Mouse (Mus musculus) limb, embryonic 13.5 days (tissue): ENCODE measurements around the gene Ffar4. TPM values are rescaled to one million over a fixed set of nuclear protein-coding genes. Genes with fewer than 3 reads are reported as not detected.

Source experiments
- ATAC-seq: fragments of 200-750 bp; cut with Nextera tagmentation; 2 replicates; pipeline ENCODE4 v1.8.0; 2017; ENCODE audit warnings: low read depth, moderate number of reproducible peaks, moderate TSS enrichment; ENCODE audit not compliant: low FRiP score
- H3K27ac ChIP-seq: fragments of 300-500 bp; sonication (generic); 2 replicates; pipeline ENCODE4 v1.5.1; 2015; ENCODE audit warnings: inconsistent platforms, mild to moderate bottlenecking, moderate library complexity
- H3K27me3 ChIP-seq: fragments of 300-500 bp; sonication (generic); 2 replicates; pipeline ENCODE4 v1.6.1; 2015; ENCODE audit warnings: mild to moderate bottlenecking, inconsistent platforms
- H3K36me3 ChIP-seq: fragments of 300-500 bp; sonication (generic); 2 replicates; pipeline ENCODE4 v1.6.1; 2015; ENCODE audit warnings: inconsistent platforms, mild to moderate bottlenecking, moderate library complexity
- H3K4me1 ChIP-seq: fragments of 300-500 bp; sonication (generic); 2 replicates; pipeline ENCODE4 v1.6.1; 2015; ENCODE audit warnings: inconsistent platforms
- H3K4me2 ChIP-seq: fragments of 300-500 bp; sonication (generic); replicated peaks from 2 replicates; pipeline ENCODE4 v1.6.1; 2015; ENCODE audit warnings: inconsistent platforms, mild to moderate bottlenecking, moderate library complexity
- H3K4me3 ChIP-seq: fragments of 300-500 bp; sonication (generic); 2 replicates; pipeline ENCODE4 v1.5.1; 2015; ENCODE audit warnings: moderate library complexity, mild to moderate bottlenecking, inconsistent platforms
- H3K9ac ChIP-seq: fragments of 300-500 bp; sonication (generic); 2 replicates; pipeline ENCODE4 v1.6.1; 2015; ENCODE audit warnings: mild to moderate bottlenecking, inconsistent platforms
- H3K9me3 ChIP-seq: fragments of 300-500 bp; sonication (generic); 2 replicates; pipeline ENCODE4 v1.6.1; 2016; ENCODE audit warnings: inconsistent platforms
- whole genome bisulfite sequencing: fragments of 180-500 bp; shearing (Covaris S2); methylation state at CpG from one replicate; pipeline ENCODE4 v1.1.7; 2015; 5-methylcytosine and 5-hydroxymethylcytosine counted together
- polyA plus RNA-seq: library from polyadenylated mRNA; unstranded; fragments of >200 nt; fragmentation: Nextera tagmentation; extraction: Ambion mirVana; gene quantifications from 2 replicates; pipeline ENCODE4 v1.2.1, GENCODE M21; 2015

Ffar4 gene
- polyA plus RNA-seq, 1 experiment from 2014 or later = not detected

DNA sequence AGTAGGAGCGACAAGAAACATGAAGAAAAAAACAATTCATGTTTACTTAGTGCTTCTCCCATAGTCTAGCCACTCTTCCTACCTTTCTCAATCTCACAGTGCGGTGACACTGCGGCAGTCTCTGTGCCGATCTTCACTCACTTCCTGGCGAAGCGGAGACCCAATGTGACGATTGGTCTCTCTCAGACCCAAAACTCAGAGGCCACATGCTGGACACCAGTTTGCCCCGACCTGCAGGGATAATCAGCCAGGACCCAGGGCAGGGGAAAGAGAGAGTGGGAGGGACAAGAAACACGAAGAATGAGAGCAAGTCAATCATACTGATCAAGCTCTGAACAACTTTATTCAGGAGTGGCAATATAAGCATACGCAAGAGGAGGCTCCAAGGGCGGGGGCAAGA, 21.8 kb upstream of the Ffar4 start:
- WGBS = 83% methylated on average over 11 of the region's 11 CpGs
- peaks cover 41% of the 10 kb centered on the region for H3K36me3 ChIP-seq

DNA sequence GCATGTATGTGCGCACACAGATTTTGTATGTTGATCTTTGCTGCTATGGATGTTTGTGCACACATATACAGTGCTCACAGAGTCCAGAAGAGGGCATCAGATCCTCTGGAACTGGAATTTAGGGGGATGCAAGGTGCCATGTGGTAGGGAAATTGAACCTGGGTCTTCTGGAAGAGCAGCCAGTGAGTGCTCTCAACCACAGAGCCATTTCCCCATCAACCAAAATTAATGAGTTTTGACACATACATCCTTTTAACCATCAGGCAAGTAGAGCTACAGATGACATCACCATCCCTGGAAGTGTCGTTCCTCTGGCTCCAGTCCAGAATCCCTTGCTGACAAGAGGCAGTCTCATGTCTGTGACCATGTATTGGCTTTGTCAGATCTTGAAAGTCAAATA, 20.6 kb upstream of the Ffar4 start:
- Histone ChIP-seq H3K4me3 (no peak overlapping the region), H3K36me3 (peaks cover 29% of the 10 kb centered on the region), H3K9me3 (no peaks in the 10 kb centered on the region), H3K4me2 (no peak overlapping the region), H3K27ac (no peak overlapping the region), H3K4me1 (no peaks in the 10 kb centered on the region), H3K27me3 (no peaks in the 10 kb centered on the region), H3K9ac (no peak overlapping the region)
- 88% methylated on average over 2 of the region's 2 CpGs for WGBS
- no peak for ATAC-seq

More for the DNA sequence above, 21.8 kb upstream of the Ffar4 start:
- Histone ChIP-seq H3K27me3 (no peaks in the 10 kb centered on the region), H3K4me1 (no peaks in the 10 kb centered on the region), H3K9me3 (no peaks in the 10 kb centered on the region), H3K4me2 (no peak overlapping the region), H3K9ac (no peak overlapping the region), H3K27ac (no peak overlapping the region), H3K4me3 (no peak overlapping the region)
- no peak for ATAC-seq

DNA sequence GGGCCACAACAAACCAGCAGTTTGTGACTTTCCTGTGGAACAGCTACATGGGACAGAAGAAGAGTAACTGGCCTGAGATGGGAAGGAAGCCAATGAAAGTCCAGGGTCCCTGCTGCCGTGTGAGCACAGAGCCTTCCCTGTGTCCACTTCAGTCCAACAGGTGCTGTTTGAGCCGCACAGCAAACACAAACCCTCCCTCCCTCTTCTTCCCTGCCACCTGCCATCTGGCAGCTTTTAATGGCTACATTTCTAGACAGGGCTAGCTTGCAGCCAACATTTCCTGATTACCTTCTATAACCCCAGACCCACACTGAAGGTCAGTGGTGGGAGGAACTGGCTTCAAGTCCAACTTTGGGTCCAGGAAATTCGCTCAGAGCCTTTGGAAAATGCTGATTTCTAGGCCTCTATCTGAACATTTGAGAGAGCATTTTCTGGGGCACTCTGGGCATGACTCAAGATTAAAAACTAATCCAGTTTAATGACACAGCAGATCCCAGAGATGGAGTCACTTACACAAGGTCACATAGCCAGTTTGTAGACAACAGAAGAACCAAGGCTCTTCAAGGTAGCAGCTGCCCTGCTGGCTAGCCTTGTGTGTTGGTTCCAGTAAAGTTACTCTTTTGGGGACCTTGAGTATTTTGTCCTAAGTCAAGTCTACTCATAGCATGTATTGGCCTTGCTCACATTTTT, 18.9 kb upstream of the Ffar4 start:
- H3K4me1 ChIP-seq = no peaks in the 10 kb centered on the region
- no peaks in the 10 kb centered on the region for H3K9me3 ChIP-seq
- no peaks in the 10 kb centered on the region for H3K27me3 ChIP-seq
- H3K36me3 ChIP-seq = peaks cover 13% of the 10 kb centered on the region
- no peak overlapping the region for H3K4me3 ChIP-seq
- H3K4me2 ChIP-seq = no peak overlapping the region
- H3K9ac ChIP-seq = no peak overlapping the region
- no peak for ATAC-seq
- WGBS = 65% methylated on average over 3 of the region's 3 CpGs
- no peak overlapping the region for H3K27ac ChIP-seq

DNA sequence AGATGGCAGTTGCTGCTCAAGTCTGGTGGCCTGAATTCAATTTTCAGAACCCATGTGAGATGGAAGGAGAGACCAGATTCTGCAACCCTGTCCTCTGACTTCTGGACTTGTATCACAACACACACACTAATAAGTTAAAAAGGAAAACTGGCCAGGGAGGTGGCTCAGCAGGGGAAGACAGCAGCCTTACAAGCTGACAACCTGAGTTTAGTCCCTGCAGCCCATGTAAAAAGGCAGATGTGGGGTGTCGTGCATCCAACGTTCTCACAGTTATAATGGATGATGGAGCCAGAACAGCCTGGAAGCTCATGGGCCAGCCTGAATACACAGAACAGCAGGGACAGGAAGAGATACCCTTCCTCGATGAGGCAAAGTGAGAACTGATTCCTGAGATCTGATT, 15.5 kb upstream of the Ffar4 start:
- H3K9me3 ChIP-seq = no peaks in the 10 kb centered on the region

DNA sequence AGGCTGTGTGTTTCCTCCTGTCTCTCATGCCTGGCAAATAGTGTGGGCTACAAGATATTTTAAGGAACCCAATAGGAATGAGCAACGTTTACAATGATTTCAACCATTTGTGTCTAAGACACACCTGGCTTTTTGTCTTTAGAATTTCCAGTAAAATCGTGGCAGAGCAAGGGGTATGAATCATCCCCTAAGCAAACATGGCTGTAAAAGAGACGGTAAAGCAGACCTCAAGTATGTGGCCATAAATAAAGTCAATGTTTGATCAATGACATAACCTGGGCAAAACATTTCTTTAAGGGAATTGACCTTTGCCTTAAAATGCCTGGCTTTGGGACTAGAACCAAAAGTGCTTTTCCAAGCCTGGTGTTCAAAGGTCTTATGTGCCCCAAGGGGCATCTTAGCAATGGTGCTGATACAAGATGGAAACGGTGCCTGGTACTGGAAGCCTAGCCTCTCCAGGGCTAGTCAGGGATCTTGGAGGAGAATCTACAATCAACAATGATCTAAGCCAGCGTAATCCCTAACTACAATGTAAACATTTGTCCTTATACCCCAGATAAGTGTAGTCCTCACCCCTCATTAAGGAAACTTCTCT, 13.8 kb upstream of the Ffar4 start:
- Histone ChIP-seq H3K36me3 (no peaks in the 10 kb centered on the region), H3K4me1 (no peaks in the 10 kb centered on the region), H3K4me3 (no peak overlapping the region), H3K27me3 (no peaks in the 10 kb centered on the region), H3K9ac (no peak overlapping the region), H3K9me3 (no peaks in the 10 kb centered on the region), H3K4me2 (no peak overlapping the region), H3K27ac (no peak overlapping the region)
- no peak for ATAC-seq
- WGBS = 58% methylated on average over 5 of the region's 5 CpGs

More for the DNA sequence above, 15.5 kb upstream of the Ffar4 start:
- H3K4me3 ChIP-seq = no peak overlapping the region
- no peak overlapping the region for H3K9ac ChIP-seq
- H3K36me3 ChIP-seq = no peaks in the 10 kb centered on the region
- H3K4me1 ChIP-seq = no peaks in the 10 kb centered on the region
- 66% methylated on average over 3 of the region's 3 CpGs for WGBS
- no peak overlapping the region for H3K4me2 ChIP-seq
- H3K27me3 ChIP-seq = no peaks in the 10 kb centered on the region
- H3K27ac ChIP-seq = no peak overlapping the region
- no peak for ATAC-seq

DNA sequence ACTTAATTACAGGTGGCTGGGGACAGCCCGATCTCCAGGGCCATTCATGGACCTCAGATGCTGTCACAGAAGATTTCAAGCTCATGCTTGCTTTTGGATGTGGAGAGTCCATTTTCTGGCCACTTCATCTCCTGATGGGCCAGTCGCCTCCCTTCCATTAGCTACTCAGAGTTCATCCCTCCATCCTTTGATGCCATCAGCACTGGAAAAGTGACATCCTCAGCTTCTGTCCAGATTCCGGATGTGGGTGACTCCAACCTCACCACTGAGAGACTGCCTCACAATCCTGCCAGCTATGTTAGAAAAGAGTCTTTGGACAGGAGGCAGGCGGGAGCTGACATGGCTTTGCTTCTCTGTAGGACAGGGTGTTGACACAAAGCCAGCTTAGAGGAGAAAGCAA, 11.0 kb upstream of the Ffar4 start:
- Histone ChIP-seq H3K4me2 (no peak overlapping the region), H3K9ac (no peak overlapping the region), H3K27ac (no peak overlapping the region), H3K9me3 (no peaks in the 10 kb centered on the region), H3K4me1 (no peaks in the 10 kb centered on the region), H3K36me3 (no peaks in the 10 kb centered on the region), H3K4me3 (no peak overlapping the region), H3K27me3 (no peaks in the 10 kb centered on the region)
- 88% methylated on average over 4 of the region's 4 CpGs for WGBS
- ATAC-seq = no peak

- Histone ChIP-seq H3K27ac (no peak overlapping the region), H3K4me2 (no peak overlapping the region), H3K36me3 (no peaks in the 10 kb centered on the region), H3K9ac (no peak overlapping the region), H3K27me3 (no peaks in the 10 kb centered on the region), H3K9me3 (no peaks in the 10 kb centered on the region), H3K4me3 (no peak overlapping the region), H3K4me1 (0 out of 2 replicates have a peak, but pooled peaks cover 4% of the 10 kb centered on the region)
- ATAC-seq = peak; percentile 59; the same call in 1 of the 2 replicates
- WGBS = 57% methylated on average over 11 of the region's 11 CpGs
These were observed 9.8 kb upstream of the Ffar4 start for GRCm38 (mm10) chr19:38086948-38087551.

DNA sequence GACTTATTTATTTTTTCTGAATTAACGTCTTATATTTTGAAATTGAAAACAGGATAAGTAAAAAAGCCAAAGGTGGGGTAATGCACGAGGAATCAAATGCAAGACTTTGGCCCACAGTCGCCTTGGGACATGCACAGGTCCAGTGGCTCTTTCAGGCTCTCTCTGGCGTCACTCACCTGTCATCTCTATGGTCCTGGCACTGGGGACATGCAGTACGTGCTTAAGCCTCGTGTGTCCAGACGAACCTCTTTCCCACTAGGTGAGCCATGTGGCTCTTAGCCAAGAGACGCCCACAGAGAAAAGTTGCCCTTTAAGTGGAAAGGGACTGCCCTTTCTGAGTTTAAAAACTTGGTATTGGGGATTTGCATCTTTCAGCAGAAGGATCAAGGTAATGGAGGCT, 7.5 kb upstream of the Ffar4 start:
- H3K36me3 ChIP-seq = no peaks in the 10 kb centered on the region
- no peak overlapping the region for H3K4me2 ChIP-seq
- no peak overlapping the region for H3K4me3 ChIP-seq
- H3K9me3 ChIP-seq = no peaks in the 10 kb centered on the region
- H3K27me3 ChIP-seq = peaks cover 9% of the 10 kb centered on the region
- 0 out of 2 replicates have a peak, but pooled peaks cover 4% of the 10 kb centered on the region for H3K4me1 ChIP-seq
- 75% methylated on average over 8 of the region's 8 CpGs for WGBS
- no peak for ATAC-seq
- no peak overlapping the region for H3K27ac ChIP-seq
- no peak overlapping the region for H3K9ac ChIP-seq

DNA sequence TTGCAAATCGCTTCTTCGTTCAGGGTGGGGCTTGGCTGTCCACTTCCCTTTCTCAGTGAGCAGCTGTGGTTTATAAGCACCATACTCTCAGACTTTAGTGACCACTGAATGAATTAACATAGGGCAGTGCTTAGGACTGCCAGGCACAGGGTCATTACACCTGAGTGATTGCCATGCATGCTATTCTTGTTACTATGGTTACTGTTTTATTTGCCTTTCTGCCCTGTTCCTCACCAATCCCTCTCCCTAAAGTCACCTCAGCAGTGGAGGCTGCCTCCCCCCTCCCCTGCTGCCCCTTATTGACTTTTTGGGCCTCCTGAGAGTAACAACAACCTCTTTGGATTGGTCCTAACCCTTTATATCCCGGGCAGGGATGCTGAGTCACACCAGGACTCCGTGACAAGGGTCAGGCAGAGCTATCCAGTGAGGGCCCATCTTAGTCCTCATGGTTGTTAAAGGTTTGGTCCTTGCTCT, 5.3 kb upstream of the Ffar4 start:
- Histone ChIP-seq H3K9ac (no peak overlapping the region), H3K9me3 (no peaks in the 10 kb centered on the region), H3K27ac (no peak overlapping the region), H3K36me3 (no peaks in the 10 kb centered on the region), H3K4me1 (0 out of 2 replicates have a peak, but pooled peaks cover 4% of the 10 kb centered on the region), H3K4me2 (no peak overlapping the region), H3K27me3 (peaks cover 31% of the 10 kb centered on the region), H3K4me3 (no peak overlapping the region)
- no peak for ATAC-seq
- 33% methylated on average over 4 of the region's 4 CpGs for WGBS

- Histone ChIP-seq H3K4me3 (no peak overlapping the region), H3K36me3 (no peaks in the 10 kb centered on the region), H3K4me2 (no peak overlapping the region), H3K27ac (no peak overlapping the region), H3K9me3 (no peaks in the 10 kb centered on the region), H3K4me1 (peaks cover 15% of the 10 kb centered on the region), H3K9ac (no peak overlapping the region), H3K27me3 (peaks cover 71% of the 10 kb centered on the region)
- WGBS = 5% methylated on average over 4 of the region's 4 CpGs
- no peak for ATAC-seq
These were observed 640 bp upstream of the Ffar4 start for GRCm38 (mm10) chr19:38096231-38096630.

DNA sequence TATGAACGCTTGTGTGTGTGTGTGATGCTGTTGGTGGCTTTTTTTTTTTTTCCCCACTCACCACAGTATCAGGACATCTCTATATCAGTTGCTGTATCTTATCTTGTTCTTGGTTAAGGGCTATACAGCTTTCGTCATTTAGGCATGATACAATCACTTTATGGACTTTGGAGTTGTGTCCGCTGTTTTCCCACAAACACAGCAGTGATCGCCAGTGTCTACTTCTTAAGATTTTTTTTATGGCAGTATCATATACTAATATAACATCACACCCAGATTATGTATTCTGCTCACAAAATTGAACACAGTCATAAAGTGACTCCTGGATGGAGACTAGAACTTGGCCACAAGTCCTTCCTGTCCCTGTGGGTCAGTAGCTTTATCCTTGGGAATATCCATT, 11.0 kb downstream of the Ffar4 start:
- Histone ChIP-seq H3K36me3 (no peaks in the 10 kb centered on the region), H3K27me3 (0 out of 2 replicates have a peak, but pooled peaks cover 3% of the 10 kb centered on the region), H3K9ac (no peak overlapping the region), H3K9me3 (no peaks in the 10 kb centered on the region), H3K4me3 (no peak overlapping the region), H3K4me1 (peaks cover 7% of the 10 kb centered on the region), H3K27ac (no peak overlapping the region), H3K4me2 (no peak overlapping the region)
- no peak for ATAC-seq
- WGBS = 90% methylated on average over 4 of the region's 4 CpGs

- no peak overlapping the region for H3K9ac ChIP-seq
- no peaks in the 10 kb centered on the region for H3K9me3 ChIP-seq
- H3K36me3 ChIP-seq = no peaks in the 10 kb centered on the region
- 90% methylated on average over 15 of the region's 15 CpGs for WGBS
- H3K27ac ChIP-seq = no peak overlapping the region
- no peak for ATAC-seq
- H3K4me3 ChIP-seq = no peak overlapping the region
- H3K4me1 ChIP-seq = peaks cover 7% of the 10 kb centered on the region
- no peak overlapping the region for H3K4me2 ChIP-seq
- 0 out of 2 replicates have a peak, but pooled peaks cover 3% of the 10 kb centered on the region for H3K27me3 ChIP-seq
These were observed 12.8 kb downstream of the Ffar4 start for GRCm38 (mm10) chr19:38109506-38110242.
